Mouse (Mus musculus): ENCODE measurements around the gene Mdh1. TPM values are rescaled to one million over a fixed set of nuclear protein-coding genes. Genes with fewer than 3 reads are reported as not detected.

Mdh1 gene
- total and polyA plus RNA-seq, 3 experiments: 174 to 329 (median 175) TPM

- peaks cover 0 to 15% of the 10 kb centered on the region in 2 experiments; a peak in 2 of 4 replicates for H3K36me3 ChIP-seq (ENCODE audit: control insufficient read depth in 1 of 2, insufficient read depth in 2 of 2, low read length in 2 of 2)
- H3K27me3 ChIP-seq (ENCODE audit: control insufficient read depth in 1 of 2, insufficient read depth in 2 of 2, low read length in 2 of 2): no peaks in the 10 kb centered on the region
- peaks cover 5% of the 10 kb centered on the region in 2 experiments for H3K4me1 ChIP-seq (ENCODE audit: control insufficient read depth in 1 of 2, insufficient read depth in 2 of 2, low read length in 2 of 2)
- no peak overlapping the region for H3K27ac ChIP-seq (ENCODE audit: control insufficient read depth, low read depth, low read length)
- TF ChIP-seq CHD2 (IDR thresholded peaks at IDR 0.05; ENCODE audit: low read length) (no peak), CTCF (IDR thresholded peaks at IDR 0.05 in 2 of 3, conservative IDR thresholded peaks at IDR 0.05 in 1 of 3; ENCODE audit: control insufficient read depth in 1 of 3, insufficient read depth in 1 of 3, low read depth in 2 of 3, low read length in 3 of 3, poor library complexity in 1 of 3, severe bottlenecking in 1 of 3) (no peak), NRF1 (IDR thresholded peaks at IDR 0.05; ENCODE audit: insufficient read depth, low read depth, low read length, poor library complexity, severe bottlenecking) (no peak), MXI1 (IDR thresholded peaks at IDR 0.05; ENCODE audit: low read depth, low read length) (no peak), E2F4 (IDR thresholded peaks at IDR 0.05; ENCODE audit: borderline replicate concordance, low read depth, low read length) (no peak), MYB (IDR thresholded peaks at IDR 0.05; ENCODE audit: low read depth, low read length) (no peak), GABPA (IDR thresholded peaks at IDR 0.05; ENCODE audit: low read depth, low read length) (no peak), BHLHE40 (IDR thresholded peaks at IDR 0.05; ENCODE audit: borderline replicate concordance, low read depth, low read length) (no peak), USF2 (IDR thresholded peaks at IDR 0.05; ENCODE audit: borderline replicate concordance in 1 of 2, insufficient read depth in 1 of 2, low read depth in 1 of 2, low read length in 2 of 2) (no peak), ZKSCAN1 (IDR thresholded peaks at IDR 0.05; ENCODE audit: low read depth, low read length) (no peak), MYC (IDR thresholded peaks at IDR 0.05; ENCODE audit: low read depth, low read length) (no peak), ZNF384 (IDR thresholded peaks at IDR 0.05; ENCODE audit: low read depth, low read length) (no peak)
- H3K9ac ChIP-seq (ENCODE audit: control insufficient read depth, low read depth, low read length, poor library complexity, severe bottlenecking): no peak overlapping the region
- DNase-seq (ENCODE audit: low read depth, low spot score): no peak
- no peak overlapping the region for H3K4me3 ChIP-seq (ENCODE audit: control insufficient read depth in 1 of 2, insufficient read depth in 1 of 2, low read depth in 2 of 2, low read length in 2 of 2)
- H3K79me2 ChIP-seq (ENCODE audit: control insufficient read depth, insufficient read depth, low read length, poor library complexity): no peaks in the 10 kb centered on the region
- no peaks in the 10 kb centered on the region for H3K9me3 ChIP-seq (replicated peaks; ENCODE audit: insufficient read depth, low read length)
Observed at GRCm38 (mm10) chr11:21545021-21545420, 27.1 kb downstream of the Mdh1 start.

- H3K9me3 ChIP-seq (replicated peaks; ENCODE audit: insufficient read depth, low read length): no peaks in the 10 kb centered on the region
- H3K36me3 ChIP-seq (ENCODE audit: control insufficient read depth in 1 of 2, insufficient read depth in 2 of 2, low read length in 2 of 2): peaks cover 0 to 7% of the 10 kb centered on the region in 2 experiments; a peak in 2 of 4 replicates
- no peak for TF ChIP-seq MAX (IDR thresholded peaks at IDR 0.05; ENCODE audit: low read length)
- TF ChIP-seq MAFK (IDR thresholded peaks at IDR 0.05; ENCODE audit: borderline replicate concordance, low read depth, low read length): no peak
- TF ChIP-seq RCOR1 (IDR thresholded peaks at IDR 0.05; ENCODE audit: low read depth, low read length): no peak
- no peak for TF ChIP-seq SIN3A (IDR thresholded peaks at IDR 0.05; ENCODE audit: low read length)
- TF ChIP-seq BHLHE40 (IDR thresholded peaks at IDR 0.05; ENCODE audit: borderline replicate concordance, low read depth, low read length): no peak
- TF ChIP-seq NRF1 (IDR thresholded peaks at IDR 0.05; ENCODE audit: insufficient read depth, low read depth, low read length, poor library complexity, severe bottlenecking): no peak
- TF ChIP-seq MYB (IDR thresholded peaks at IDR 0.05; ENCODE audit: low read depth, low read length): no peak
- no peak for TF ChIP-seq POLR2AphosphoS2 (IDR thresholded peaks at IDR 0.05; ENCODE audit: low read length)
- TF ChIP-seq ZKSCAN1 (IDR thresholded peaks at IDR 0.05; ENCODE audit: low read depth, low read length): no peak
- no peak for TF ChIP-seq MEF2A (IDR thresholded peaks at IDR 0.05; ENCODE audit: extremely low read depth, insufficient replicate concordance, low read depth, low read length, poor library complexity, severe bottlenecking)
- TF ChIP-seq EP300 (IDR thresholded peaks at IDR 0.05; ENCODE audit: low read depth in 1 of 2, low read length in 2 of 2): no peak
- TF ChIP-seq E2F4 (IDR thresholded peaks at IDR 0.05; ENCODE audit: borderline replicate concordance, low read depth, low read length): no peak
- no peak for TF ChIP-seq POLR2AphosphoS5 (IDR thresholded peaks at IDR 0.05; ENCODE audit: borderline replicate concordance, low read depth, low read length)
- no peak for TF ChIP-seq NELFE (IDR thresholded peaks at IDR 0.05; ENCODE audit: low read depth, low read length)
- TF ChIP-seq JUND (IDR thresholded peaks at IDR 0.05; ENCODE audit: low read depth, low read length): no peak
- TF ChIP-seq TCF12 (IDR thresholded peaks at IDR 0.05; ENCODE audit: low read depth, low read length): no peak
- TF ChIP-seq GABPA (IDR thresholded peaks at IDR 0.05; ENCODE audit: low read depth, low read length): no peak
- TF ChIP-seq CHD2 (IDR thresholded peaks at IDR 0.05; ENCODE audit: low read length): no peak
- TF ChIP-seq HCFC1 (IDR thresholded peaks at IDR 0.05; ENCODE audit: low read depth, low read length): no peak
- no peak overlapping the region for H3K4me3 ChIP-seq (ENCODE audit: control insufficient read depth in 1 of 2, insufficient read depth in 1 of 2, low read depth in 2 of 2, low read length in 2 of 2)
- H3K4me1 ChIP-seq (ENCODE audit: control insufficient read depth in 1 of 2, insufficient read depth in 2 of 2, low read length in 2 of 2): 0 out of 4 replicates have a peak, but pooled peaks cover 0 to 2% of the 10 kb centered on the region in 2 experiments
- DNase-seq (ENCODE audit: low read depth, low spot score): no peak
- no peak overlapping the region for H3K9ac ChIP-seq (ENCODE audit: control insufficient read depth, low read depth, low read length, poor library complexity, severe bottlenecking)
- no peaks in the 10 kb centered on the region for H3K79me2 ChIP-seq (ENCODE audit: control insufficient read depth, insufficient read depth, low read length, poor library complexity)
- H3K27ac ChIP-seq (ENCODE audit: control insufficient read depth, low read depth, low read length): no peak overlapping the region
- H3K27me3 ChIP-seq (ENCODE audit: control insufficient read depth in 1 of 2, insufficient read depth in 2 of 2, low read length in 2 of 2): no peaks in the 10 kb centered on the region; a peak in 1 of 4 replicates
Observed at GRCm38 (mm10) chr11:21542731-21543130, 29.4 kb downstream of the Mdh1 start.

All from MEL (cell line).